Mouse (Mus musculus): ENCODE measurements around the gene Vax2. TPM values are rescaled to one million over a fixed set of nuclear protein-coding genes. Genes with fewer than 3 reads are reported as not detected.

Vax2 gene
- polyA plus RNA-seq (2015; fragmentation: Nextera tagmentation; extraction: Ambion mirVana): not detected in 2 replicates

DNA sequence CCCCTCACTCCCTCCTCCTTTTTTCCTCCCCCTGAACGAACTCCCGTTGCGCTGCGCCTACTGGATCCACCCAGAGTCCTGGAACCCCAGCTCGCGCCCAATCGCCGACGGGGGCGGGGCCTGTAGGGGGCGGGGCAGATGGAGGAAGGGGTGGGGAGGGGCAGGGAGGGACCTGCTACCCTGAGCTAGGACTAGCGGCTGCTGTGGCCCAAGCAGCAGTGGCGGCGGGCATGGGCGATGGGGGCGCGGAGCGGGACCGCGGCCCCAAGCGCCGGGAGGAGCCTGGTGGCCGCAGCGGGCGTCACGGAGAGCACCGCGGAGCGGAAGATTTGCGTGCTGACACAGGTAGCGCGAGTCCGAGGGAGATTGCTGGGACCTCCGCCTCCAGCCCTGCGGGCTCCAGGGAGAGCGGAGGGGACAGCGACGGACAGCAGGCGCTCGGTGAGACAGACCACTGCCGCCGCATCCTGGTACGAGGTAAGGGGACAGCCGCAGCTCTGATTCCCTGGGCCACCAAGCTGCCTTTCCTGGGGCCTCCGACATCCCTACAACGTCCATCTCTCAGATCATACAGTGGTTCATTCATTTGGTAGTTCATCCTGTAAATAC, at the start of gene Vax2:
Gene Vax2 (plus strand): TSS at position 198 of the 609 bp plus-strand sequence.
- WGBS: under 1% methylated on average over 44 of the region's 46 CpGs

DNA sequence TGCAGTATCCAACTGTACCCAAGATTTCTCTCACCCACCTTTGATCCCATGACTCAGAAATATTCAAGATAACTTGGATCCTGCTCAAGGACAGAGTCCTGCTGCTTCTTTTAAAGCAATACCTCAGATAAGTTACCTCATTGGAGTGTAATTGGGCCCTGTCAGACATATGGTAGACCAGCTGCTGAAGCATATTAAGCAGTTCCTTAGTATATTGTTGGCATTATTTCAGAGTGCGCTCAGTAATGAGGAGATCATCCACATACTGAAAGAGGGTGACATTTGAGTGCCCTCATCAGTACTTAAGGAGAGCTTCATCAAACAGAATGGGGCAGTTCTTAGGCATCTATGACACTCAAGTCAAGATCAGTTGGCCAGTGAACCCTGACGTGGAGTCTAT, 46.1 kb upstream of the Vax2 start:
- 0 out of 2 replicates have a peak, but pooled peaks cover 2% of the 10 kb centered on the region for H3K27me3 ChIP-seq
- H3K9me3 ChIP-seq: no peaks in the 10 kb centered on the region
- no peak overlapping the region for H3K4me2 ChIP-seq
- no peaks in the 10 kb centered on the region for H3K4me1 ChIP-seq (replicated peaks)
- no peaks in the 10 kb centered on the region for H3K36me3 ChIP-seq
- ATAC-seq (ENCODE audit: low FRiP score): no peak
- no peak overlapping the region for H3K27ac ChIP-seq
- WGBS: 87% methylated on average over 2 of the region's 2 CpGs
- H3K4me3 ChIP-seq: no peak overlapping the region
- H3K9ac ChIP-seq: no peak overlapping the region

More for the DNA sequence above, at the start of gene Vax2:
- H3K9me3 ChIP-seq: no peaks in the 10 kb centered on the region
- peak within 1 kb of the TSS; percentile 52 for H3K4me2 ChIP-seq
- H3K36me3 ChIP-seq: no peaks in the 10 kb centered on the region
- peaks cover 17% of the 10 kb centered on the region for H3K4me1 ChIP-seq (replicated peaks)
- H3K27ac ChIP-seq: no peak within 1 kb of the TSS
- no peak within 1 kb of the TSS for H3K9ac ChIP-seq
- ATAC-seq (ENCODE audit: low FRiP score): peak; percentile 72; the same call in 1 of the 2 replicates
- peaks cover 100% of the 10 kb centered on the region for H3K27me3 ChIP-seq
- H3K4me3 ChIP-seq: peak within 1 kb of the TSS; percentile 35

DNA sequence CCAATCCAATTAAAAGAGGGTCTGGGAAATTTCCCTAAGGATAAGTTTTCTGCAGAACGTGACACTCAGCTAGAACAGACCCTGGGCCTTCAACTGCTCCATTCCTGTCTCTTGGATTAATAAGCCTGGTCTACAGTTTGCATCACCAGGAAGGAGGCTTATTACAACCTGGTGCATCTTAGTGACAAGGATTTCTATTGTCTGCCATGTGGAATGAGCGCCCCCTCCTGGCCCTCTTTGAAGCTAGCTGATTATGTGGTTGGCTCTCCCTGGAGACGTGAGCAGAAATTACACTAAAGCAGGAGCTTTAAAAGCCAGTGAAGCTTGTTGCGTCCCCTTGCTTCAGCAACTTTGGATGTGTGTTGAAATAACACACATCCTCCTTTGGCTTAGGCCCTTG, 37.7 kb upstream of the Vax2 start:
- Histone ChIP-seq H3K4me3 (no peak overlapping the region), H3K9me3 (no peaks in the 10 kb centered on the region), H3K27me3 (peaks cover 18% of the 10 kb centered on the region), H3K4me2 (no peak overlapping the region), H3K9ac (no peak overlapping the region), H3K27ac (no peak overlapping the region), H3K36me3 (no peaks in the 10 kb centered on the region), H3K4me1 (replicated peaks) (no peaks in the 10 kb centered on the region)
- peak; percentile 36; the same call in 1 of the 2 replicates for ATAC-seq (ENCODE audit: low FRiP score)
- WGBS: 6% methylated on average over 4 of the region's 4 CpGs

DNA sequence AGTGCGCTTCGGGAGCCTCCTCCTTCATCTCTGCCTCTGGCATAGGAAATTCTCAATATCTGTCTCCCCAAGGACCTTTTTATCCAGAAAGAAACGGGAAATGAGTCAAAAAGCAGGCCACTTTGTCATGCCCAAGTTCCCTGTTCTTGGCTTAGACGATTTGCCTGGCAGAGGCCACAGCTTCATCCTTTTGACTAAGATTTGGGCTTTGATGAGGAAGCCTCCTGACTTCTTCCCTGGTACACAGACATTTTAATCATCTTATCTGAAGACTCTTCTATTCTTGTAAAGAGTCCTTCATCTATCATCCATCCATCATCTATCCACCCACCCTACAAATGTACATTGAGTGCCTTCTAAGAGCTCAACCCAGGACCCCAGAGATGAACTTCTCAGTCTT, 33.3 kb upstream of the Vax2 start, which contains the start of gene Cd207:
Gene Cd207 (minus strand): TSS at position 101 of the 400 bp plus-strand sequence.
- peaks cover 36% of the 10 kb centered on the region for H3K27me3 ChIP-seq
- no peak within 1 kb of the TSS for H3K4me3 ChIP-seq
- no peaks in the 10 kb centered on the region for H3K9me3 ChIP-seq
- H3K27ac ChIP-seq: no peak within 1 kb of the TSS
- H3K9ac ChIP-seq: no peak within 1 kb of the TSS
- no peak within 1 kb of the TSS for H3K4me2 ChIP-seq
- no peak for ATAC-seq (ENCODE audit: low FRiP score)
- 84% methylated on average over 4 of the region's 4 CpGs for WGBS
- no peaks in the 10 kb centered on the region for H3K36me3 ChIP-seq
- H3K4me1 ChIP-seq (replicated peaks): no peaks in the 10 kb centered on the region

DNA sequence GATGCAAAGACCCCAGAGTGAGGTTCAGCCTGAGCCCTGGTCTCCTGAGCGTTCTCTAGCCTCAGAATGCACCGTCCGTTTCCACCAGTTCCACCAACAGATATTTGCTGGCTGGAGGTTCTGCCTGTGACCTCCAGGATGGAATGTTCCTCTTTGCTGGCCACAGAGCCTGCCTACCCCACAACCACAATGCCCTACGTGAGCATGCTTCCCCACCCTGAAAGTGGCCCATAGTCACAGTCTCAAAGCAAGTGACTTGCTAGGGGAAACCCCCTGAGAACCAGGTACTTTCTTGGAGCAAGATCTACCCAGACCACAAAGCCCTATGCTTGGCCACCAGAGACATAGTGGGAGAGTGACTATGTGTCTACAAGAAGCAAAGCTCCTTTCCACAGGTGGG, 21.7 kb upstream of the Vax2 start:
- Histone ChIP-seq H3K4me2 (no peak overlapping the region), H3K9me3 (no peaks in the 10 kb centered on the region), H3K27me3 (peaks cover 76% of the 10 kb centered on the region), H3K9ac (no peak overlapping the region), H3K36me3 (no peaks in the 10 kb centered on the region), H3K4me3 (no peak overlapping the region), H3K4me1 (replicated peaks) (no peaks in the 10 kb centered on the region), H3K27ac (no peak overlapping the region)
- no peak for ATAC-seq (ENCODE audit: low FRiP score)
- 84% methylated on average over 4 of the region's 4 CpGs for WGBS

DNA sequence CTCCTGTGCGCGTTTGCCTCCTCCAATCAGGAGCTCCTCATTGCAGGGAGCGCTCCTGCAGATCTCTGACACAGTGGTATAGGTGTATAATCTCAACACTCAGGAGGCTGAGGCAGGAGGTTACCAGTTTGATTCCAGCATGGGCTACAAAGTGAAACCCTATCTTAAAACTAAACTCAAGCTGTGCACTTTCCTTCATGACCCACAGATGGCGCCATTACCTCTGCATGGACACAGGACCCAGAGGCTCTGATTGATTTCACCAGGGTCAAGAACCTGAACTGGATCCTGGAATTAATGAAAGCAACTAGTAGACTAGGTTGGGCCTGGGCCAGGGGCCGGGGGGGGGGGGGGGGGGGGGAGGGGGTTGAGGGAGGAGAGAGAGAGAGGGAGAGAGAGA, 20.8 kb upstream of the Vax2 start:
- Histone ChIP-seq H3K9ac (no peak overlapping the region), H3K27ac (no peak overlapping the region), H3K4me1 (replicated peaks) (no peaks in the 10 kb centered on the region), H3K27me3 (peaks cover 79% of the 10 kb centered on the region), H3K4me3 (no peak overlapping the region), H3K9me3 (no peaks in the 10 kb centered on the region), H3K4me2 (no peak overlapping the region), H3K36me3 (no peaks in the 10 kb centered on the region)
- 28% methylated on average over 4 of the region's 5 CpGs for WGBS
- no peak for ATAC-seq (ENCODE audit: low FRiP score)

DNA sequence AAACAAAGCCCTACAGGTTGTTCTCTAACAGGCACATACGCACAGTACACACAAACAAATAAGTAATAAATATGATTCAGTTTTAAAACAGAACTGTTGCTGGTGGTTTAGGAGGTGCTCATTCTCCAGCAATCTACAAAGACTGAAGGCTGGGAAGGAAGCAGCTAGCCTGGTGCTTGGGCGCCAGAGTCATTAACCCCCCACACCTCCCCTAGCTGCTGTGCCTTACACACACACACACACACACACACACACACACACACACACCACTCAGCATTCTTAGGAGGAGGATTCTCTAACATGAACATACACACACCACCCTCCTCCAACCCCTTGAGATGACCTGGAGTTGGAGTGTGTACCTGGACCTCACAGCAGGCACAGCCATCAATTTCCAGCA, 20.1 kb upstream of the Vax2 start:
- 54% methylated on average over 2 of the region's 2 CpGs for WGBS
- H3K4me2 ChIP-seq: no peak overlapping the region
- peaks cover 79% of the 10 kb centered on the region for H3K27me3 ChIP-seq
- no peak overlapping the region for H3K9ac ChIP-seq
- no peak overlapping the region for H3K27ac ChIP-seq
- H3K9me3 ChIP-seq: no peaks in the 10 kb centered on the region
- ATAC-seq (ENCODE audit: low FRiP score): no peak
- no peak overlapping the region for H3K4me3 ChIP-seq
- no peaks in the 10 kb centered on the region for H3K36me3 ChIP-seq
- H3K4me1 ChIP-seq (replicated peaks): no peaks in the 10 kb centered on the region

DNA sequence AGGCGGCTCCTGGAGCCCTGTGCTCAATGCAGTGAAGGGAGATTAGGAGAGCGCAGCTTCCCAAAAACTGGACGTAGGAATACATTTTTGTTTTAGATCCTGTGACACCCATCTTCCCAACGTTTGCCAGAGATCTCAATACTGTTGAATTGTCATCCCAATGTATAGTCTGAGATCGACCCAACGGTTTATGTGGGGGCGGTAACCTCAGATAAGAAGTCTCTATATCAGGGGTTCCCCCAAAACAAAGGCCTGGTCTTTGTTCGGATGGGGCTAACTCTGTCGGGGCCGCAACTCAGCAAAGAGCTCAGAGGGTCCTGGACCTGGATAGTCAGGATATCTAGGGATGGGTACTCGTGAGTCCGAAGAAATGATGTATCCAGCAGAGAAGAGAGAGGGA, 18.1 kb upstream of the Vax2 start:
- peaks cover 98% of the 10 kb centered on the region for H3K27me3 ChIP-seq
- H3K36me3 ChIP-seq: no peaks in the 10 kb centered on the region
- no peaks in the 10 kb centered on the region for H3K9me3 ChIP-seq
- no peak overlapping the region for H3K27ac ChIP-seq
- H3K9ac ChIP-seq: no peak overlapping the region
- no peak overlapping the region for H3K4me3 ChIP-seq
- WGBS: 1% methylated on average over 12 of the region's 12 CpGs
- no peak overlapping the region for H3K4me2 ChIP-seq
- ATAC-seq (ENCODE audit: low FRiP score): no peak
- H3K4me1 ChIP-seq (replicated peaks): no peaks in the 10 kb centered on the region

DNA sequence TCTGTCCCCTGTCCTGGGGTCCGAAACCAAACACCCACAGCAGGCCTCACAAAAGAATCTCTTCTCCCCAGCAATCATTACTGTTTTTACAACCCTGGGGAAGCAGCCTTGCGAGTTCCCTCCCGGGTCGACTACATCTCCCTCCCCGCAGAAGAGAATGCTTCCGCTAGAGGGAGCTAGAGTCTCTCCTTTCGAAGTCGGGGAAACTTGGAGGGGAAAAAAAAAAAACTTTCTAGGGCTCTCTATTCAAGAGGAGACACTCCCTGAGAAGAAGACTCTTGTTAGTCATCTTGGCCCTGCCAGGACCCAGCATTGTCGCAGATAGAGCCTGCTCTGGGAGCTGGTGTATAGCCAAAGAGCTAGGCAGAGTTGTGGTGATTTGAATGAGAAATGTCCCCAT, 17.2 kb upstream of the Vax2 start:
- Histone ChIP-seq H3K27ac (no peak overlapping the region), H3K9me3 (no peaks in the 10 kb centered on the region), H3K4me1 (replicated peaks) (no peaks in the 10 kb centered on the region), H3K4me2 (no peak overlapping the region), H3K4me3 (no peak overlapping the region), H3K9ac (no peak overlapping the region), H3K27me3 (peaks cover 99% of the 10 kb centered on the region), H3K36me3 (no peaks in the 10 kb centered on the region)
- ATAC-seq (ENCODE audit: low FRiP score): no peak
- under 1% methylated on average over 9 of the region's 9 CpGs for WGBS

DNA sequence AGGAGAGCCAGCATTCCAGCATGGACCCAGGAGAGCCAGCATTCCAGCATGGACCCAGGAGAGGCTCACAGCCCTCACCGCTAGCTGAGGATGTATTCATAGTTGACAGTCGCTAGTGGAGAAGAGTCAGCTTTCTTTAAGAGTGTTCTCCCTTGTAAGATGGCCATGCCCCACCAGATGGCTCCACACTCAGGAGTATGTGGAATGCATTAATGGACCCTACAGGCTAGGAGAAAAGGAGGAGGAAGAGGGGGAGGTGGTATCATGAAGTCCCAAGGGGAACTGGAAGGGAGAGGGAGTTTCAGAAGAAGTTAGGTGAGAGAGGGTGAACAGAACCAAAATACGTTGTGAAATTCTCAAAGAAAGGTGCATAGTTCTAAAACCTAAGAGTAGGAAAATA, 15.3 kb upstream of the Vax2 start:
- Histone ChIP-seq H3K4me1 (replicated peaks) (no peaks in the 10 kb centered on the region), H3K27me3 (peaks cover 99% of the 10 kb centered on the region), H3K27ac (no peak overlapping the region), H3K4me3 (no peak overlapping the region), H3K9me3 (no peaks in the 10 kb centered on the region), H3K9ac (no peak overlapping the region), H3K4me2 (no peak overlapping the region), H3K36me3 (no peaks in the 10 kb centered on the region)
- 3% methylated on average over 3 of the region's 3 CpGs for whole genome bisulfite sequencing
- ATAC-seq (ENCODE audit: low FRiP score): no peak

DNA sequence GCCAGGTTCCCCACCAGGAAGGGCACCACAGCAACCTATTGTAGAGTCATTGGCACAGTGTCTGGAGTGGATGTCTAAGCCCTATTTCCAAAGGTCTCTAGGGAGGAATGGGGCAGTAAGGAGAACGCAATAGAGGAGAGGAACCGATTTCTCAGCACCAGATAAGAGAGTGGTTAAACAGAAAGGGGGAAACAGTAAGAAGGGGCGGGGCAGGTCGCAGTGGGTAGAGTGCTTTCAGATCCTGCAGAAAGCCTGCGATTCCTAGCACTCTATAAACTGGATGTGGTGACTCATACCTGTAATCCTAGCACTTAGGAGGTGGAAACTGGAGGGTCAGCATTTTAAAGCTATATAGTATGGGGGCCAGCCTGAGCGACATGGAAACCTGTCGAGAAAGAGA, 14.4 kb upstream of the Vax2 start:
- WGBS: 0% methylated on average over 7 of the region's 7 CpGs

DNA sequence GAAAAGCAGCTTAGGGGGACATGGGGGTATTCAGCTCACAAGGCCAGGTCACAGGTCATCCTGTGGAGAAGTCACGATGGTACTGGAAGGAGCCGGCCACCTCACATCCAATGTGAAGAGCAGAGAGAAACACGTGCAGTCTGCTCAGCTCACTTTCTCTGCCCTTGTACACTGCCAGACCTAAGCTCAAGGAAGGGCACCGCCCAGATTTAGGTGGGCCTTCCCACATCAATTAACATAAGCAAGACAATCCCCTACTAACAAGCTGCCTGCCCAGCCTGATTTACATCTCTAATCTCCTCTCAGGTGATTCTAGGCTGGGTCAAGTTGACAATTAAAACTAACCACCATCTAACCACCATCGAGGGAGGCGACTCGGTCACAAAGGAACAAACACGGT, 13.1 kb upstream of the Vax2 start:
- no peaks in the 10 kb centered on the region for H3K9me3 ChIP-seq
- 2% methylated on average over 8 of the region's 8 CpGs for WGBS
- no peak for ATAC-seq (ENCODE audit: low FRiP score)

More for the DNA sequence above, 14.4 kb upstream of the Vax2 start:
- no peaks in the 10 kb centered on the region for H3K9me3 ChIP-seq
- no peaks in the 10 kb centered on the region for H3K36me3 ChIP-seq
- H3K9ac ChIP-seq: no peak overlapping the region
- H3K4me3 ChIP-seq: no peak overlapping the region
- peaks cover 99% of the 10 kb centered on the region for H3K27me3 ChIP-seq
- H3K4me2 ChIP-seq: no peak overlapping the region
- no peak for ATAC-seq (ENCODE audit: low FRiP score)
- no peaks in the 10 kb centered on the region for H3K4me1 ChIP-seq (replicated peaks)
- H3K27ac ChIP-seq: no peak overlapping the region

DNA sequence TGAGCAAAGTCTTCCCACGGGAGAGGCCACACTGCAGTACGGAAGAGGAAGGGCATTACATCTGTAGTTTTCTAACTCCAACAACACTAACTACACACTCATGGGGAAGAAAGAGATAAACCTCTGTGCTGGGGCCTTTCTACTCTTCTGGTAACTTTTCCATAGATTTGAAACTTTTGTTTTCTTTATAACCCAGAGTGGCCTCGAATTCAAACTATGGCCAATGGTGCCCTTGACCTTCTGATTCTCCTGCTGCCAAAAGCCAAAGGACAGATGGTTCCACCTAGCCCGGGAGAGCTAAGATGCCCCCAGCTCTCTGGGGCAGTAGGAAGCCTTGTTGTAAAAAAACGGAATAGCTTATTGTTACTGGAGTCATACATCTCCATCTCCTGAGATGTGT, 11.1 kb upstream of the Vax2 start:
- H3K4me3 ChIP-seq: no peak overlapping the region
- H3K4me1 ChIP-seq (replicated peaks): peaks cover 5% of the 10 kb centered on the region
- no peaks in the 10 kb centered on the region for H3K9me3 ChIP-seq
- peaks cover 96% of the 10 kb centered on the region for H3K27me3 ChIP-seq
- 2% methylated on average over 5 of the region's 5 CpGs for WGBS
- no peak for ATAC-seq (ENCODE audit: low FRiP score)
- no peak overlapping the region for H3K4me2 ChIP-seq
- H3K27ac ChIP-seq: no peak overlapping the region
- H3K9ac ChIP-seq: no peak overlapping the region
- no peaks in the 10 kb centered on the region for H3K36me3 ChIP-seq

More for the DNA sequence above, 13.1 kb upstream of the Vax2 start:
- H3K4me1 ChIP-seq (replicated peaks): peaks cover 5% of the 10 kb centered on the region
- H3K4me2 ChIP-seq: no peak overlapping the region
- no peak overlapping the region for H3K9ac ChIP-seq
- H3K4me3 ChIP-seq: no peak overlapping the region
- no peak overlapping the region for H3K27ac ChIP-seq
- H3K36me3 ChIP-seq: no peaks in the 10 kb centered on the region
- H3K27me3 ChIP-seq: peaks cover 96% of the 10 kb centered on the region

Measured in hindbrain, embryonic 13.5 days (tissue).